Mouse (Mus musculus) urinary bladder, adult 18-20 months (tissue): ENCODE results near the gene Galnt10.
"Not testable (repeated sequence)": the region's sequence is repeated elsewhere in the genome, so short reads cannot be mapped to it uniquely, and the experiment has no call there.

Experiments
- DNase-seq, 2 experiments: peaks; one replicate each; pipeline ENCODE4 v3.0.0; 2022; ENCODE audit warnings: low spot score in 2 of 2, mixed read lengths in 2 of 2

The Galnt10 gene

GRCm38 (mm10) chr11:57787913-57788312 is 142.7 kb downstream of the Galnt10 start:
- peak in 1 of 2 experiments; percentile 29 for DNase-seq

GRCm38 (mm10) chr11:57790866-57791535 is 145.8 kb downstream of the Galnt10 start:
- DNase-seq = no peak

DNA sequence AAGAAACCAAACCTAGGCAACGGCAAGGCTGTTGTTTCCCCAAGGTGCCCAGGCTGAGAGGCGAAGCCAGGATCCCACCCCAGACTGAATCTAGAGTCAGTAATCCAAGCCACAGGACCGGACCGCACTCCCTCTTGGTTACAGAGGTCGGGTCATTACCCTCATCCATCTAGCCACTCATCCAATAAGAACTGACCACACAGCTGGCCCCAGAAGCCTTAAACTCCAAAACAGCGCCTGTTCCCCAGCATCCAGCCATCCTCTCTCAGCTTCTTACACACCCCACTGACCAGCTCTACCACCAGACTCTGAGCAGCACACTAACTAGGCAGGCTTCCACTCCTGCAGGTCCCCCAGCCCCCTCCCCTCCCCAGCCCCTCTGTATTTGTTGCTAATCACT is 149.8 kb downstream of the Galnt10 start:
- DNase-seq = no peak

DNA sequence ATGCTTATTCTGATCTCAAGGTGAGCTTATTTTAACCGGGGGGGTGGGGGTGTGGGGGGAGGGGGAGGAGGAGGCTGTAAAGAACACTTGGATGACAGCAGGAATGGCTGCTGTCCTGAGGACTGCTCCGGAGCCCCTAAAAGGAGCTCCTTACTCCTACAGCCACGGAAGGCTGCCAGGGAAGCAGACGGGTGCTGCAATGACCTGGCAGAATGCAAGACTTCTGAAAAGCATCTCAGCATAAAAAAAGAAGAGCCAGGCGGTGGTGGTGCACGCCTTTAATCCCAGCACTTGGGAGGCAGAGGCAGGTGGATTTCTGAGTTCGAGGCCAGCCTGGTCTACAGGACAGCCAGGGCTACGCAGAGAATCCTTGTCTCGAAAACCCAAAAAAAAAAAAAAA is 152.6 kb downstream of the Galnt10 start:
- no peak for DNase-seq

DNA sequence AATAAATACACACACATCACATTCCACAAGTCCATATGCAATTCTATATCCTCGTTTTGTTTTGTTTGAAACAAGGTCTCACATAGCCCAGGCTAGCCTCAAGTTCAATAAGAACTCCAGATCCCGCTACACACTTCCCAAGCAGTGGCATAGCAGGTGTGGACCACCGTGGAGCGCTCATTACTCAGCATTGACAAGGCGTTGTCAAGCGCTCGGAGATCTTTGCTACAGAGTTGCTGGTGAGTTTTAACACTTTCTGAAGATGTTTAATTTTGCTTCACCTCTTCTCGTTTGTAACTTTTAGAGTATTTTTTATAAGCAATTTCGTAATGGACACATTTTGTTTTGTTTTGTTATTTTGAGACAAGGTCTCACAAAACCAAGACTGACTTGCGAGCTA is 154.2 kb downstream of the Galnt10 start:
- no peak for DNase-seq

GRCm38 (mm10) chr11:57800266-57800951 is 155.2 kb downstream of the Galnt10 start:
- DNase-seq = peak in 1 of 2 experiments; percentile 30

DNA sequence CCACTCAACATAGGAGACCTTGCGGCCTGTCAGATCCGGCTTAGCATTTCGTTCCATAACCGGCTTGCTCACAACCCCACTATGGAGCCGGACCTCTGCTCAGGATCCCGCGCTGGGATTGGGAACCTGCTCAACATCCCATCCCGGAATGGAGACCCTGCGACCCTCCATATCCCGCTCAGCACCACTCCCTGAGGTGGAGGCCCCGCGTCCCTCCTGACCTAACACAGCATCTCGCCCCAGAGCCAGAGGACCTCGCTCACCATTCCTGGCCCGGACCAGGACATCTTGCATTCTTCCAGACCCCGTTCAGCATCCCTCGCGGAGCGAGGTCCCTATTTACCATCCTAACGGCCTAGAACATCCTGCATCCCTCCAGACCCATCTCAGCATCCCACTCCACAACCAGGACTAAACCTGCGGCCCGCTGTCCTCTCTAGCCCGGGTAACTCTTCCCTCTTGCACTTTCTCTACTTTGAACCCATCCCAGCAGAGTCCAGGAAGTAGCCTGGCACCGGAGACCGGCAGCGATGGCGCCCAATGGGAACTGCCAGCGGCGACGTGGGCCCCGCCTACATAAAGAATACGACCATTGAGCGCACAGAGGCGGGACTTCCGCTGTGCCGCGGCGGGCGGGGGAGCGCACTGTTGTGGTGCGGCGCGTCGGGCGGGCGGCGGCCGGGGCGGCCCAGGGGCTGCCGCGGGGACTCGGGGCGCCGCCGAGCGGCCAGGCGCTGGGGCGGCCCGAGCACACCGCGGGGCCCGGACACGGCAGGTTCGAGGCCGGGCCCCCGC is 155.9 kb downstream of the Galnt10 start, which contains the start of gene Sap30l:
Gene Sap30l (plus strand): TSS at position 667 of the 795 bp plus-strand sequence.
- peak; percentile 95 for DNase-seq

DNA sequence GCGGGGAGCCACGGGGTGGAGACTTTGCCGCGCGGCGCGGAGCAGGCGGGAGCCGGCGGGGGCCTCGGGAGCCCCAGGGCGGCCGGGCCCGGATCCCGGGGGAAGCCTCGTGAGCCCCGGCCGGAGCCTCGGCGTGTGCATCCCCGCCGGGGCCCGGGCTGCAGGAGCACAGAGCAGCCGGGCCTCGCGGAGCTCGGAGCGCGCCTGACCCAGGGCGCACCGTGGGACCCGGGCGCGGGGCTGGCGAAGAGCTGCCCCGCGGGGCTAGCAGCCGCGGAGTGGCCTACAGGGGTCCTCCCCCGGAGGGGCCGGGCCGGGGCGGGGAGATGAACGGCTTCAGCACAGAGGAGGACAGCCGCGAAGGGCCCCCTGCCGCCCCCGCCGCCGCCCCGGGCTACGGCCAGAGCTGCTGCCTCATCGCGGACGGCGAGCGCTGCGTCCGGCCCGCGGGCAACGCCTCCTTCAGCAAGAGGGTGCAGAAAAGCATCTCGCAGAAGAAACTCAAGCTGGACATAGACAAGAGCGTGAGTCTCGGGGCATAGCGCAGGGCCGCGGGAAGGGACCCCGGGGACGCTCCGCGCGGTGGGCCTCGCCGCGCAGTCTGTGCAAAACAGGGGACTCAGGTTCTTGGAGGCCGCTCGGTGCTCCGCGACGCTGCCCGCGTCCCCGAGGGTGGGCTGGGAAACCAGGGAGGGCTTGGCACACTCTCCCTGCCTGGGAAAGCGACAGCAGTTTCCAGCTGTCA is 156.7 kb downstream of the Galnt10 start:
- peak; percentile 46 to 61 for DNase-seq

GRCm38 (mm10) chr11:57802511-57802870 is 157.2 kb downstream of the Galnt10 start:
- DNase-seq = no peak

- DNase-seq = no peak
Measured at GRCm38 (mm10) chr11:57805047-57805446, 159.8 kb downstream of the Galnt10 start.

DNA sequence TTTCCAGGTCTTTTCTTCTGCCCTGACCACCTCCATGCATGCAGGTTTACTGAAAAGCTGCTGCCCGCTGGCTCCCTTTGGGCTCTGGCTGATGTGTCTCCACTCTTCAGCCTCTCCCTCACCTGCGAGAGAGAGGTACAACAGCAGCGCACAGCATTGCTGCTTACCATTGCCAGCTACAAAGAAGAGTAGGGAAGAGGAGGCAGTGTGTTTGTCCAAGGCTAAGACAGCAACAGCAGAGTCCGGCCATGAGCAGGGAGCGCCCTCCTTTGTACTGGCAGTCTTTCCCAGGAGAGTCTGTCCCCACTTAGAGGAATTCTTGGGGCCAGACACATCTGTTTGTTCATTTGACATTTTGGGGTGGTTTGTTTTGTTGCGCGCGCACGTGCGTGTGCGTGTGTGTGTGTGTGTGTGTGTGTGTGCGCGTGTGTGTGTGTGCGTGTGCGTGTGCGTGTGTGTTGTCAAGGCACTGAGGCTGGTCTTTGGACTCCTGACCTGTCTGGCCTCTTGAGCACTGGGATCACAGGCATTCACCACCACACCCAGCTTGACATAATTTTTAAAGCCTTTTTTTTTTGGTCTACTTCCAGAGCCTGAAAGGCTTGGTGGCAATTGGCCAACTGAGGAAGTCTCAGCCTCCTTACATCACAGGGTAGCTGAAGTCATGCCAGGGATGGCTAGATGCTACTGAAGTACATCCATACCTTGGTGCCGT is 163.9 kb downstream of the Galnt10 start:
- DNase-seq = no peak

DNA sequence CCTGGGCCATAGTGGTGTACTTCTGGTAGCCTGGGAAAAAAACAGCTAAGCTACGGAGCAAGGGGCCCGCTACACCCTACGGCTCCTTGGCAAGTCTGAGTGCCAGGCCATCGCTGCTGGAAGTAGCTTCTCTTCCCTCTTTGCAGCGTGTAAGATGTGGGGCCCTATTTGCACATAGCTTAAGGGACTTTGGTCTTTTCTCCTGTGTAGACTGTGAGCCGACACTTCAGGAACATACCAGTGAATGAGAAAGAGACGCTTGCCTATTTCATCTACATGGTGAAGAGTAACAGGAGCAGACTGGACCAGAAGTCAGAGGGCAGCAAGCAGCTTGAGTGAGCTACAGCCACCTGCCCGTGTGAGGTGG is 164.5 kb downstream of the Galnt10 start:
- DNase-seq = no peak

- DNase-seq = no peak
Measured at GRCm38 (mm10) chr11:57811006-57811405, 165.8 kb downstream of the Galnt10 start.

GRCm38 (mm10) chr11:57812212-57812611 is 167.0 kb downstream of the Galnt10 start:
- no peak for DNase-seq

GRCm38 (mm10) chr11:57813641-57814040 is 168.4 kb downstream of the Galnt10 start:
- no peak for DNase-seq

DNA sequence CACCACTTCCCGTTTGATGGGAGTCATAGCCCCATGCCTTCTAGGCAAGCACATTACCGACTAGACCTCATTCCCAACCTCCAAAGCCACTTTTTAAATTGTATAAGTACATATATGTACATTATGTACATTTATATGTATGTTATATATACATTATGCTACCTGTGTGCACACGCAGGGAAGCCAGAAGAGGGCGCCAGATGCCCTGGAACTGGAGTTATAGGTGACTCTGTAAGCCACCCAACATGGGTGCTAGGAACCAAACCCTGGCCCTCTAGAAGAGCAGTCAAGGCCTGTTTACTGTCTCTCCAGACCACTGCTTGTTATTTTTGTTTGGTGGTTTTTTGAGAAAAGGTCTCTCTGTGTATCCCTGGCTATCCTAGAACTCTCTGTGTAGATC is 172.9 kb downstream of the Galnt10 start:
- no peak for DNase-seq

DNA sequence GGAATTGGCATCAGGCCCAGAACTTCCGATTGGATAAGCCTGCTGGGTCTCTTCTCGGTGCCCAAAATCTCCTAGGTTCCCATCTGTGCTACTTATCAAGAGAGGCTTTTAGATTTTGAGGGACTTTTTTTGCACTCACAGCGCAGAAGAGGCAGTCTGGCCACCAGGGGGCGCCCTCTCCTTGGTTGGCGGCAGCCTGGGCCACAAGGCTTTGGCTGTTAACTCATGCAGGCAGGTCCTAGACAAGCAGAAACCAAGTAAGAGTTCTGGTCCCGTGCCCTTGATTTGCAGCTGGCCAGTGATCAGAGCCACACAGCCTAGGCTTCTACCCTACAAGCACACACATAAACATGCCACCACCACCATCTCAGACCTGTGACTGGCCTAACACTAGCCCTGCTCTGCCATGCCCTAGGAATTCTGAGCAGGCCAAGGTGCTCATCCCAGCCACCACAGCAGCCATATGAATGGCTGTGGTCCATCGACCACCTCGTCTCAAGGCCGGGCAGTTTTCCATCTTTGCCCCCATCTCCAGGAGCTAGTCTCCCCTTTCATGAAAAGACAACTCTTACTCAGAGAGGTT is 174.8 kb downstream of the Galnt10 start:
- DNase-seq = peak; percentile 65 to 79

DNA sequence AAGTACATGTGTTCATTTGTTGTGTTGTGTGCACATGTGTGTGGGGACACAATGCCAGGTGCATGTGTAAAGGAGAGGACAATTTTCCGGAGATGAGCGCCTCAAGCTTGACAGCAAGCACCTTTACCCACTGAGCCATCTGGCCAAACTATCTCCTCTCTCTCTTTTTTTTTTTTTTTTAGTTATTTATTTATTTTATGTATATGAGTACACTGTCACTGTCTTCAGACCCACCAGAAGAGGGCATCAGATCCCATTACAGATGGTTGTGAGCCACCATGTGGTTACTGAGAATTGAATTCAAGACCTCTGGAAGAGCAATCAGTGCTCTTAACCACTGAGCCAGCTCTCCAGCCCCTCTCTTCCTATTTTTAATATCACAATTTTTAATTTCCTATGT is 177.9 kb downstream of the Galnt10 start:
- DNase-seq = not testable (repeated sequence)

- no peak for DNase-seq
Measured at GRCm38 (mm10) chr11:57823714-57824113, 178.5 kb downstream of the Galnt10 start.

- DNase-seq = not testable (repeated sequence)
Measured at GRCm38 (mm10) chr11:57825234-57825633, 180.0 kb downstream of the Galnt10 start.
